In the genomic region with DNA sequence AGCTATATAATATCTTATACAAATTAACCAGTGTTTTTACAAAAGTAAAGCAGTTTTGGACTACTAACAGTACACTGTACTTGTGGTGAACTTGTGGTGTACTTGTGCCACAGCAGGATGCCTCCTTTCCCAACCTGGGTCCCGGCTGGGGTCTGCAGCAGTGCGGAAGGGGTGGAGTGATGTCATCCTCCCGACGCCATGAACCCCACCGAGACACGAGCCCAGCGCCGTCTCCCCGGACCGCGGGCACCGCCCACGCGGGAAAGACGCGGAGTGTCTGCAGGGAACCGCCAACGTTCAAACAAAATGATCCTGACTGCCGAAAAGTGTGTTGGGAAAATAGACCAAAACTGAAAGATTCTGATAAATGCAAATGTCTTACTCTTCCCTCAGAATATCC, we compare ENCODE assay signal across 8 mouse cellular contexts.
DNase-seq lines count a peak whose midpoint lies in the region; ATAC-seq and TF ChIP-seq lines count a peak whose summit lies in the region.
"Not testable (repeated sequence)": the region's sequence is repeated elsewhere in the genome, so short reads cannot be mapped to it uniquely, and the experiment has no call there.

No protein-coding gene starts in this region.

- H3K9me3 ChIP-seq in forebrain, embryonic 11.5 days (ENCODE audit: control insufficient read depth, low read length); heart, embryonic 15.5 days (replicated peaks); kidney, embryonic 15.5 days (replicated peaks); liver, embryonic 13.5 days (replicated peaks); midbrain, postnatal 0 days (ENCODE audit: low read length); stomach, postnatal 0 days (ENCODE audit: control insufficient read depth, low read length): not testable (repeated sequence)

- TF ChIP-seq POLR2A in cerebellum, adult 2 months (IDR thresholded peaks at IDR 0.05; ENCODE audit: borderline replicate concordance, insufficient read depth, low read length) = not testable (repeated sequence)

- not testable (repeated sequence) for H3K27me3 ChIP-seq in cerebellum, adult 2 months (ENCODE audit: control insufficient read depth, insufficient read depth, low read length); forebrain, embryonic 11.5 days (ENCODE audit: control insufficient read depth, insufficient read depth, low read length); midbrain, postnatal 0 days (ENCODE audit: insufficient read depth, low read length); stomach, postnatal 0 days (ENCODE audit: control insufficient read depth, insufficient read depth, low read length)
- peaks cover 18% of the 10 kb centered on the region for H3K27me3 ChIP-seq in heart, embryonic 15.5 days
- peaks cover 15% of the 10 kb centered on the region for H3K27me3 ChIP-seq in kidney, embryonic 15.5 days
- H3K27me3 ChIP-seq in liver, embryonic 13.5 days = peaks cover 16% of the 10 kb centered on the region

- not testable (repeated sequence) for H3K4me1 ChIP-seq in cerebellum, adult 2 months (ENCODE audit: control insufficient read depth, insufficient read depth, low read length); forebrain, embryonic 11.5 days (replicated peaks; ENCODE audit: control insufficient read depth, insufficient read depth, low read length); heart, embryonic 15.5 days (replicated peaks); kidney, embryonic 15.5 days; liver, embryonic 13.5 days (replicated peaks); midbrain, postnatal 0 days (ENCODE audit: insufficient read depth, low read length); stomach, postnatal 0 days (replicated peaks; ENCODE audit: control insufficient read depth, insufficient read depth)

- peak overlapping the region; percentile 40 for H3K4me3 ChIP-seq in cerebellum, adult 2 months (replicated peaks; ENCODE audit: insufficient read depth, low read depth, low read length)
- H3K4me3 ChIP-seq in forebrain, embryonic 11.5 days (ENCODE audit: low read depth, low read length); kidney, embryonic 15.5 days (replicated peaks); liver, embryonic 13.5 days (replicated peaks); stomach, postnatal 0 days (ENCODE audit: low read depth, low read length): not testable (repeated sequence)
- peak overlapping the region; percentile 27; the same call in 1 of the 2 replicates for H3K4me3 ChIP-seq in heart, embryonic 15.5 days
- peak overlapping the region; percentile 35 for H3K4me3 ChIP-seq in midbrain, postnatal 0 days (ENCODE audit: low read depth, low read length)

- not testable (repeated sequence) for TF ChIP-seq EP300 in stomach, postnatal 0 days (optimal IDR thresholded peaks at IDR 0.05)

- ATAC-seq in CD4-positive, CD25-positive, alpha-beta regulatory T cell, adult 4 months = peak; percentile 39
- peak; percentile 63 for ATAC-seq in forebrain, embryonic 11.5 days (replicated peaks; ENCODE audit: low FRiP score)
- not testable (repeated sequence) for ATAC-seq in heart, embryonic 15.5 days (replicated peaks; ENCODE audit: insufficient number of reproducible peaks, insufficient read depth, low FRiP score, low read depth); kidney, embryonic 15.5 days (replicated peaks; ENCODE audit: low FRiP score); liver, embryonic 13.5 days (ENCODE audit: low read depth)
- ATAC-seq in midbrain, postnatal 0 days (ENCODE audit: low FRiP score) = peak; percentile 36; the same call in 1 of the 2 replicates
- 0 out of 2 replicates have a peak, but pooled peaks have one; percentile 46 for ATAC-seq in stomach, postnatal 0 days (ENCODE audit: low FRiP score, low TSS enrichment)

- H3K27ac ChIP-seq in cerebellum, adult 2 months (ENCODE audit: insufficient read depth, low read length); forebrain, embryonic 11.5 days (ENCODE audit: low read depth, low read length); heart, embryonic 15.5 days; kidney, embryonic 15.5 days; liver, embryonic 13.5 days; midbrain, postnatal 0 days (ENCODE audit: low read depth, low read length); stomach, postnatal 0 days (replicated peaks): not testable (repeated sequence)

- not testable (repeated sequence) for H3K9ac ChIP-seq in forebrain, embryonic 11.5 days (ENCODE audit: low read length); heart, embryonic 15.5 days; kidney, embryonic 15.5 days; liver, embryonic 13.5 days; midbrain, postnatal 0 days (replicated peaks; ENCODE audit: low read length, poor library complexity, severe bottlenecking); stomach, postnatal 0 days (ENCODE audit: low read length)

- WGBS in cerebellum, adult 2 months = 31% methylated on average over 19 of the region's 19 CpGs
- 27% methylated on average over 19 of the region's 19 CpGs for WGBS in forebrain, embryonic 11.5 days
- 24% methylated on average over 19 of the region's 19 CpGs for WGBS in heart, embryonic 15.5 days
- 21% methylated on average over 19 of the region's 19 CpGs for WGBS in kidney, embryonic 15.5 days
- 27% methylated on average over 19 of the region's 19 CpGs for WGBS in liver, embryonic 13.5 days (ENCODE audit: insufficient replicate concordance)
- WGBS in midbrain, postnatal 0 days = 30% methylated on average over 19 of the region's 19 CpGs
- WGBS in stomach, postnatal 0 days = 29% methylated on average over 19 of the region's 19 CpGs

- DNase-seq in cerebellum, adult 2 months = peak; percentile 51 to 53
- peak; percentile 63 for DNase-seq in forebrain, embryonic 11.5 days (ENCODE audit: low spot score)
- not testable (repeated sequence) for DNase-seq in liver, embryonic 13.5 days
- DNase-seq in midbrain, postnatal 0 days (ENCODE audit: low spot score) = peak; percentile 51
- DNase-seq in stomach, postnatal 0 days (ENCODE audit: low spot score) = peak; percentile 20

- not testable (repeated sequence) for H3K36me3 ChIP-seq in forebrain, embryonic 11.5 days (ENCODE audit: control insufficient read depth, insufficient read depth, low read length); heart, embryonic 15.5 days; kidney, embryonic 15.5 days; liver, embryonic 13.5 days; midbrain, postnatal 0 days (ENCODE audit: insufficient read depth, low read length); stomach, postnatal 0 days (ENCODE audit: control insufficient read depth, insufficient read depth, low read length)

- not testable (repeated sequence) for TF ChIP-seq CTCF in cerebellum, adult 2 months (IDR thresholded peaks at IDR 0.05; ENCODE audit: borderline replicate concordance, insufficient read depth, low read depth, low read length); midbrain, postnatal 0 days (IDR thresholded peaks at IDR 0.05); stomach, postnatal 0 days (IDR thresholded peaks at IDR 0.05; ENCODE audit: low read depth)

- peak overlapping the region; percentile 36; the same call in 1 of the 2 replicates for H3K4me2 ChIP-seq in forebrain, embryonic 11.5 days (ENCODE audit: low read depth, low read length, severe bottlenecking)
- H3K4me2 ChIP-seq in heart, embryonic 15.5 days = peak overlapping the region; percentile 51
- H3K4me2 ChIP-seq in kidney, embryonic 15.5 days = peak overlapping the region; percentile 38; the same call in 1 of the 2 replicates
- H3K4me2 ChIP-seq in liver, embryonic 13.5 days = peak overlapping the region; percentile 19
- H3K4me2 ChIP-seq in midbrain, postnatal 0 days (ENCODE audit: low read depth, low read length, poor library complexity, severe bottlenecking) = peak overlapping the region; percentile 46
- H3K4me2 ChIP-seq in stomach, postnatal 0 days (replicated peaks; ENCODE audit: low read depth) = not testable (repeated sequence)
